Mouse (Mus musculus) thymus, postnatal 25 days (tissue): ENCODE results near the gene Bak1.

ENCODE experiments used
- DNase-seq: peaks from one replicate; pipeline ENCODE4 v3.0.0; 2022

The Bak1 gene

GRCm38 (mm10) chr17:27028909-27029308 lies at the start of gene Bak1:
Bak1 (minus strand) TSS chr17:27029009.
- DNase-seq = no peak

- no peak for DNase-seq
These were observed 49.7 kb upstream of the Bak1 start for GRCm38 (mm10) chr17:27078499-27078898.

GRCm38 (mm10) chr17:27077920-27078319 lies 49.1 kb upstream of the Bak1 start:
- DNase-seq = no peak

- DNase-seq = no peak
These were observed 48.3 kb upstream of the Bak1 start for GRCm38 (mm10) chr17:27077133-27077532.

- DNase-seq = peak; percentile 29
These were observed 46.3 kb upstream of the Bak1 start for GRCm38 (mm10) chr17:27074849-27075745.

- DNase-seq = no peak
These were observed 45.4 kb upstream of the Bak1 start for GRCm38 (mm10) chr17:27074236-27074635.

GRCm38 (mm10) chr17:27073778-27074177 lies 45.0 kb upstream of the Bak1 start:
- no peak for DNase-seq

- no peak for DNase-seq
These were observed 44.3 kb upstream of the Bak1 start for GRCm38 (mm10) chr17:27073126-27073525.

- DNase-seq = no peak
These were observed 43.6 kb upstream of the Bak1 start for GRCm38 (mm10) chr17:27072363-27072762.

GRCm38 (mm10) chr17:27071630-27072029 lies 42.8 kb upstream of the Bak1 start:
- peak; percentile 60 for DNase-seq

- DNase-seq = no peak
These were observed 42.1 kb upstream of the Bak1 start for GRCm38 (mm10) chr17:27070913-27071312.

- DNase-seq = no peak
These were observed 40.3 kb upstream of the Bak1 start for GRCm38 (mm10) chr17:27069071-27069470.

GRCm38 (mm10) chr17:27066065-27066464 lies 37.3 kb upstream of the Bak1 start:
- DNase-seq = no peak

GRCm38 (mm10) chr17:27064195-27064594 lies 35.4 kb upstream of the Bak1 start:
- DNase-seq = no peak

GRCm38 (mm10) chr17:27063717-27064116 lies 34.9 kb upstream of the Bak1 start:
- DNase-seq = no peak

GRCm38 (mm10) chr17:27062684-27063083 lies 33.9 kb upstream of the Bak1 start:
- no peak for DNase-seq

- no peak for DNase-seq
These were observed 32.9 kb upstream of the Bak1 start for GRCm38 (mm10) chr17:27061727-27062126.

- DNase-seq = no peak
These were observed 31.9 kb upstream of the Bak1 start for GRCm38 (mm10) chr17:27060698-27061097.

GRCm38 (mm10) chr17:27057517-27058055 lies 28.8 kb upstream of the Bak1 start:
- DNase-seq = peak; percentile 39

GRCm38 (mm10) chr17:27056812-27057516 lies 28.2 kb upstream of the Bak1 start, which contains the start of gene Itpr3:
Itpr3 (plus strand) TSS chr17:27057304.
- peak; percentile 92 for DNase-seq

- DNase-seq = peak; percentile 82
These were observed 27.4 kb upstream of the Bak1 start for GRCm38 (mm10) chr17:27056170-27056569.

GRCm38 (mm10) chr17:27051514-27051913 lies 22.7 kb upstream of the Bak1 start:
- peak; percentile 69 for DNase-seq

- DNase-seq = no peak
These were observed 22.0 kb upstream of the Bak1 start for GRCm38 (mm10) chr17:27050853-27051252.
